Mouse (Mus musculus): ENCODE data around the gene Trappc12.

The Trappc12 gene

DNA sequence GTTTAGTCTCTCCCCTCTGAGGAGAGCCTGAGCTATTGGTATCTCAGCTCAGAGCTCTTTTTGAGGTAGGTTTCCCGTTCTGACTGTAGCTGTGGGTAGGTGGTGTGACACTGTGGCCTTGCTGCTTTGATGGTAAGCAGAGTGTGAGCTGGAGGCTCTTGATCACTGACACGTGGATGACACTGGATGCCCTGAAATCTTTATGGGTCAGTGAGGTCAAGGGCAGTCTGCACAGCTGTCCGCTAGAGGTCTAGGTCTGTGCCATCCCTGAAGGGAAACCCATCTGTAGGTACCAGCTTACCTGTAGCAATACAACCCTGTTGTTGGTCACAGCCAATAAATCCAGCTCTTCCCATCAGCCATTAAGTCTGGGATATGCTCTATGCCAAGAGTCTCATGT lies 64.5 kb downstream of the Trappc12 start:
- DNase-seq: no peak

DNA sequence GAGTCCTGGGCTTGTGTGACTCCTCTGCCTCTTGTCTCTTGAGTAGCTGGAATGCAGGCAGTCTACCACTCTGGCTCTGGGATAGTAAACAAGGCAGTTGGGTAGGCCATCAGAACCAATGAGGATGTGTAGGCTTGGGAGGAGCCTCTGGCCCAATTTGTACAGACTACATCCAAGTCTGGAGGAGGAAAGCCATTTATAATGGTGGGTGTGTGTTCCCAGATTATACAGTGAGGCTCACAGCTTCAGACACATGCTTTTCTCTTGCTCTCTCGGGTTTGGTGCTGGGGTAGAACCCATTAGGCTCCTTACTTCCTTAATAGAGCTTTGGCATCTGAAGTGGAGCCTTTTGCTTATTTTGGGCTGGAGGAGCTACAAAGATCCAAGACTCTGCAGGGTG lies 65.6 kb downstream of the Trappc12 start:
- DNase-seq: no peak

DNA sequence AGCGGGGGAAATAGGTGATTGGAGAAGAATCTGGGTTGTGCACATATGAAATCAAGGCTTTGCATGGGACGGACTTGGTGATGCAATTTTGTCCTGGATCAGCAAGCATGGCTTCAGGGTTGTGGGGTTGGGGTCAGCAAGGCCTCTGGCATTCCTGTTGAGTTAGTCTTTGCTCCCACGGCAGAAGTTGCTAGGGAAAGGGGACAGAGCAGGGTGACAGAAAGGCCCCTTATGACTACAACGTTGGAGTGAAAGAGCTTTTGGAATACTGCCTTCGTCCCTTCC lies 74.4 kb downstream of the Trappc12 start:
- DNase-seq: no peak

DNA sequence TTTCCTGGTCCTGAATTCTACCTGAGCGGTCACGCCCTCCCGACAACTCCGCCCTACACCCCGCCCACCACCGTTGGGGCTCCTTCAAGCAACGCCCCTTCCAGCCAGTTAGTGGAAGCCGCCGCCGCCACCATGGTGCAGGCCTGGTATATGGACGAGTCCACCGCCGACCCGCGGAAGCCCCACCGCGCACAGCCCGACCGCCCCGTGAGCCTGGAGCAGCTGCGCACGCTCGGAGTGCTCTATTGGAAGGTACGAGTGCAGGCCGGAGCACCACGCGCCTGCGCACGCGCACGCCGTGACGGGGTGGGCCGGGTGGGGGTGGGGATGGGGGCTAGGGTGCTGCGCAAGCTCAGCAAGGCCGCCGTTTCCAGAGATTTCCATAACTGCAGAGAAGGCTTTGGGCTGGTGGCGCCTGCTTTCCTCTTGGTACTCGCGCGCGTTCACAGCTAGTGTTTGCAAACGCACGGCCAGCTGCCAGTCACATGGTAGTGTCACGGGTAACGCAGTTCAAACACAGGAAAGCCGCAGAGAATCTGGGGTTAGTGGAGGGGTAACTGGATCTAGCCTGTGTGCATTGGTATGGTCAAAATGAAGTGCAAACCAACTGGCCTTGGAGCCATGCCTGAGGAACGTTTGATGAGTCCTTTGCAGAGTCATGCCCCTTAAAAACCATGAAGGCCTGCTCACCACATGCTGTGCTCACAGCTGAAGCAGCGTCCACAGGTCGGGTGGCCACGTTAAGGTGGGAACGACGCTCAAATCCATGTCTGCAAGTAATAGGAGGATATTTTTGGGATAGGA lies 74.9 kb downstream of the Trappc12 start, which contains the start of gene Adi1:
TSS of gene Adi1 (plus strand) at position 111 of the 804 bp plus-strand sequence.
- DNase-seq: peak; percentile 84 to 88

DNA sequence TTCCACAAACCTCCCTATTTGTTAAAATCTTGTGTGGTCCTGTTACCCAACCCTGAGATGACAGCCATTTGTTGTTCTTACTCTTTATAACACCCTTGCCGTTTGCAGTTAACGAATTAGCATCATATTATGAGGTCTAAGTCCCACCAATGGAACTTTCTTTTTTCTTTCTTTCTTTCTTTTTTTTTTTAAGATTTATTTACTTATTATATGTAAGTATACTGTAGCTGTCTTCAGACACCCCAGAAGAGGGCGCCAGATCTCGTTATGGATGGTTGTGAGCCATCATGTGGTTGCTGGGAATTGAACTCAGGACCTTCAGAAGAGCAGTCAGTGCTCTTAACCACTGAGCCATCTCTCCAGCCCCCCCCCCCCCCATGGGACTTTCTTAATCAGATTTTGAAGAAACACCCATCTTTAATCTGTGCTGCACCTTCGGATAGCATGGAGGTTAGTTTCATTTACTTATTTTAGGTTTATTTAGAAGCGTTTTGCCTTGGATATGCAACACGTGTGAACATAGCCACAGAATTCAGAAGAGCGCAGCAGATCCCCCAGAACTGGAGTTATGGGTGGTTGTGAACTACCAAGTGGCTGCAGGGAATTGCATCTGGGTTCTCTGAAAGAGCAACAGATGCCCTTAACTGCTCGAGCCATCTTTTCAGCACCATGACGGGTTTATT lies 76.1 kb downstream of the Trappc12 start:
- no peak for DNase-seq

DNA sequence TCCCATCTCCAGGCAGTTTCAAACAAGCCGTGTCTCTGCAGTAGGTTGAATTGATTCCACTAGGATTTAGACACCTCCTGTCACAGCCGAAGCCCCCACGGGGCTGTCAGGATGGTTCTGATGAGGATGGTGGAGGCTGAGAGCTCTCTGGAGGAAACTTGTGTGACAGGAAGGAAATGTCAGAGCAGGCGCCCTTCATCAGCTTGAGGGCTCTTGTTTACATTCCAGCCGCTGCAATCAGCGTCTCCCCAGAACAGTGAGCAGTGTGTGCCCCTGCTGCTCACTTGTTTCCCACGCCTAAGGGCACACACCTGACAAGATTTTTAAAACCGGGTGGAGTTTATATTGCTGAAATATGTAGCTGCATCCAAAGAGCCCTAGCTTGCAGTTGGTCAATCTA lies 83.0 kb downstream of the Trappc12 start:
- DNase-seq: no peak

DNA sequence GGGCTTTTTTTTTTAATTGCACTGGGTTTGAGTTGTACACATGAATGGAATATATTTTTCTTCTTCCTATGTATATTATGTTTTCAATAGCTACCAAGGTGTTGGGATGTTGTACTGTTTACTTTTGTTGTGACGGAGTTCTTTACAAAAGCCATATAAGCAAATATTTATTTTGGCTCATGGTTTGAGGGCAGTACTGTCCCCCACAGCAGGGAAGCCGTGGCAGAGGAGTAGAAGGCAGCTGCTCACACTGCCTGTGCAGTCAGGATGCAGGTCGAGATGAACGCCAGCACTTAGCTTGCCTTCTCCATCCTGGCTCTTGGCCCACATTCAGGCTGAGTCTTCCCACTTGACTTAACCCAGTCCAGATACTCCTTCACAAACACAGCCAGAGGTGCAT lies 83.5 kb downstream of the Trappc12 start:
- DNase-seq: no peak

DNA sequence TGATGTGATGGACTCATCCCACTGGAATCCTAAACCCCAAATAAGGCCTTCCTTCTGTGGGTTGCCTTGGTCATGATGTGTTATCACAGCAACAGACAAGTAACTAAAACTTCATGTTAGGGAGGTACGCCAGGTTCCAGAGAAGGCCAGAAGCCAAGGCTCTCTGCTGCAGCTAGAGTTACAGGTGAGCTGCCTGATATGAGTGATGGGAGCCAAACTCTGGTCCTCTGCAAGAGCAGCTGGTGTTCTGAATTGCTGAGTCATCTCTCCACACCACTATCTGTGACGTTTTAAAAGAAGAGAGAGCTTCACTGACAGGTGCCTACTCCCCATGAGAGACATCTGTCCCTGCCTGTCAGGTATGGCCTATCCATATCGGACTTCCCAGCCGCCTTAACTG lies 87.6 kb downstream of the Trappc12 start:
- no peak for DNase-seq

DNA sequence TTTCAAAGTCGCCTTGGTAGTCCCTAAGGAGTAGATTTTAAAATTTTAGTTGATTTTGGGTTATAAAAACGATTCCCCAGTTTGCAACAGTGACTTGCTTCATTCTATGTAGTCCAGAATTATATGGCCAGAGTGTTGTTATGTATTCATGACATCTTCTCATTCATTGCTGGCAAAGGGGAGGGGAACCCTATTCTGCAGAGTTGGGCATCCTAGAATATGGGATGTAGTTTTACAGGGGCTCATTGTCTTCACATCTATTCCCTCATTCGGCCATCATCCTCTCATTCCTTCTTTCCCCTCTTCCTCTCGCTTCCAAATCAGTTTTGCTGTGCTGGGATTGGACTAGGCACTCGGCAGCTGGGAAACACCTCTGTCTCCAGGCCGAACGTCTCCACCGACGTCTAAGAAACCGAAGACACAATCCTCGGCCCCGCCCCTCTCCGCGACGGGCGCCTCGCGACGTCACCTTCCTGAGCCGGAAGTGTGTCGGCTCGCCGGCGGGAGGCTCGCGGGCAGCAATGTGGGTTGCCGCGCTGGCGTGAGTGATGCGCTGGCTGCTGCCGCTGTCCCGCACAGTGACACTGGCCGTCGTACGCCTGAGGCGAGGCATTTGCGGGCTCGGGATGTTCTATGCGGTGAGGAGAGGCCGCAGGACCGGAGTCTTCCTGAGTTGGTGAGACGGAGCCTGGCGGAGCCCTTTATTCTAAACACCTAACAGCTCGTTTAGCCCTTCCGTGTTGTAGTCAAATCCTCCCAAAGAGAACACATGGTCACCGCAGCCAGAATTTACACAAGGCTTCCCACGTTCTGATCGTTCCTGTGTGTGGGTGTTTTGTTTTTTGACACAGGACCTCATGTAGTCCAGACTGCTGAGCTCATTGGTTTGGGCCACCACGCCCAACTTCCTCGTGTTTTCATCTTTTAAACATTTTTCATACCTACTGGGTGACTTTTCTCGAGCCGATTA lies 100.8 kb downstream of the Trappc12 start, which contains the start of gene Rnaseh1:
TSS of gene Rnaseh1 (plus strand) at position 462 of the 970 bp plus-strand sequence.
- peak; percentile 93 to 94 for DNase-seq

Data from cerebellum, postnatal 14 days (tissue).